Mouse (Mus musculus): ENCODE results near the gene Gm36210. TPM values are rescaled to one million over a fixed set of nuclear protein-coding genes. Genes with fewer than 3 reads are reported as not detected.

Gm36210 gene
- total RNA-seq, 2 experiments from 2014 or later: 0.50 to 0.74 TPM

DNA sequence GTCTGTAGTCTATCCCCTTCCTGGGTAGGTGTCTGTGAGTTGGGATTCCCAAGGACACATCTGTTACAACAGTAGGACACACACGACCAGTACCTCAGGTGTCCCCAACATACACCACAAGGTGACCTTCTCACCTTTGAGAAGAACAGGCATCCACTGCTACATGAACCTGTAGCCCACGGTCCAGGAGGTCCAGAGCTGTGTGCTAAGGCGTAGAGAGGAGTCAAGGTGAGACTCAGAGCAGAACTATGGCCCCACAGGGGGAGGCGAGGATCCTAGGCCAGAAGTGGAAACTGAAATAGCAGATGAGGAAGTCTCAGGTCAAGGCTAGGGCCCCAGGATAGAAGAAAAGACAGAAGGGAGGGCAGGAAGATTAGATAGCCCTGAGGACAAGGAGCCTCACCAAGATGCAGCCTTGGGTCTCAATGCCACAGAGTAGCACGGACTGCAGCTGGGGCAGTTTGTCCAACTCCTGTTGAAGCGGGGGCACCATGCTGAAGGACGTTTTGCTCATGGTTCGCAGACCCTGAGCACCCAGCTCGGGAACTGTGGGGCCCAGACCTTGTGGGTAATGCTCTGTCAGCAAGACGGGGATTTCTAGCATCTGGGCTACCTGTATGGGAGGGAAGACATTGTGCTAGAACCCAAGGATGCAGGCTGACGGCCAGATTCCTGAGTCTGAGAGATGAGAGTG is 55.5 kb downstream of the Gm36210 start:
- intact Hi-C loops (cut with DNase I): no loop called here
- no peak for DNase-seq

DNA sequence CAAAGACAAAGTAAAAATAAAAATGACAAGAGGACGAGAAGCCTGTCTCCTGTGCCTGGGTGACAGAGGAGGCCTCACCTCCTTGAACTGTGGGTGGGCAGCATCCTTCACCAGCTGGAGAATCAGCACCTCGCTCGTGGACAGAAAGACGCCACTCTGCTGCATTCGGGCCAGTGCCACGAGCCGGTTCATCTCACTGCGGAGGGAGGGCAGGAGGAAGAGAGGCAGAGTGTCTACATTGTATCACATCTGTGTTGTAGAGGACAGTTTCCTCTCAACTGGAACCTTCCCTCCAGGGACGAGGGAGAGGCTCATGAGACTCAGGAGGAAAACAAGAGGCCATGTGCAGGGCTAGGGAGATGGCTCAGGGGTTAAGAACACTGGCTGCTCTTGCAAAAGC is 56.9 kb downstream of the Gm36210 start:
- intact Hi-C loops (cut with DNase I): no loop called here
- DNase-seq: no peak

Other genes starting within 250 kb of the Gm36210 start
- 10 to 100 TPM; 87.9 to 89.1 TPM for gene Ppp6r1, start 247.5 kb downstream of the Gm36210 start, total RNA-seq (2021)
- gene Hspbp1, start 221.4 kb downstream of the Gm36210 start, total RNA-seq (2021): 100 to 1,000 TPM in 1 of 2 experiments, 10 to 100 TPM in 1; 99.7 to 111 TPM
- 100 to 1,000 TPM; 258 to 262 TPM for gene Brsk1, start 215.9 kb downstream of the Gm36210 start, total RNA-seq (2021)
- not detected for gene Tmem150b, start 181.3 kb downstream of the Gm36210 start, total RNA-seq (2021)
- gene Kmt5c, start 166.4 kb downstream of the Gm36210 start, total RNA-seq (2021): 10 to 100 TPM; 53.2 to 58.9 TPM
- gene Cox6b2, start 153.4 kb downstream of the Gm36210 start, total RNA-seq (2021): 1 to 10 TPM; 7.3 to 8.8 TPM
- not detected for gene Fam71e2, start 135.2 kb downstream of the Gm36210 start, total RNA-seq (2021)
- gene Il11, start 123.7 kb downstream of the Gm36210 start, total RNA-seq (2021): 1 to 10 TPM in 1 of 2 experiments, under 1 TPM in 1; 0.82 to 1.2 TPM
- not detected for gene Tmem190, start 123.6 kb downstream of the Gm36210 start, total RNA-seq (2021)
- 1 to 10 TPM; 5.5 to 6.0 TPM for gene Tmem238, start 116.9 kb downstream of the Gm36210 start, total RNA-seq (2021)
- 100 to 1,000 TPM; 603 to 645 TPM for gene Rpl28, start 113.6 kb downstream of the Gm36210 start, total RNA-seq (2021)
- 100 to 1,000 TPM; 176 to 203 TPM for gene Ube2s, start 93.9 kb downstream of the Gm36210 start, total RNA-seq (2021)
- 100 to 1,000 TPM; 112 to 126 TPM for gene Shisa7, start 61.8 kb downstream of the Gm36210 start, total RNA-seq (2021)
- 1 to 10 TPM; 1.2 to 1.9 TPM for gene Isoc2b, start 36.3 kb downstream of the Gm36210 start, total RNA-seq (2021)
- gene Isoc2a, start 29.4 kb downstream of the Gm36210 start, total RNA-seq (2021): 1 to 10 TPM; 6.2 to 6.5 TPM
- gene Zfp628, start 8.7 kb upstream of the Gm36210 start, total RNA-seq (2021): 10 to 100 TPM; 21.1 to 21.4 TPM
- gene Nat14, start 15.5 kb upstream of the Gm36210 start, total RNA-seq (2021): 10 to 100 TPM; 50.8 to 51.5 TPM
- gene Ssc5d, start 19.3 kb upstream of the Gm36210 start, total RNA-seq (2021): 1 to 10 TPM; 3.1 to 3.6 TPM
- gene Sbk2, start 57.9 kb upstream of the Gm36210 start, total RNA-seq (2021): not detected
- gene Sbk3, start 64.7 kb upstream of the Gm36210 start, total RNA-seq (2021): 1 to 10 TPM; 1.4 to 1.5 TPM
- gene Zfp579, start 89.6 kb upstream of the Gm36210 start, total RNA-seq (2021): 10 to 100 TPM; 58.7 to 61.7 TPM
- gene Zfp524, start 107.9 kb upstream of the Gm36210 start, total RNA-seq (2021): 1 to 10 TPM; 3.9 to 5.0 TPM
- 10 to 100 TPM; 28.0 to 31.4 TPM for gene Fiz1, start 108.2 kb upstream of the Gm36210 start, total RNA-seq (2021)
- gene Gm44973, start 109.0 kb upstream of the Gm36210 start, total RNA-seq (2021): not detected
- gene Zfp865, start 113.9 kb upstream of the Gm36210 start, total RNA-seq (2021): 10 to 100 TPM; 43.8 to 45.9 TPM
- gene Ccdc106, start 114.0 kb upstream of the Gm36210 start, total RNA-seq (2021): 10 to 100 TPM; 50.4 to 61.6 TPM
- gene 4632433K11Rik, start 127.6 kb upstream of the Gm36210 start, total RNA-seq (2021): not detected
- 1 to 10 TPM; 5.2 to 5.6 TPM for gene Zfp784, start 131.9 kb upstream of the Gm36210 start, total RNA-seq (2021)
- gene Zfp580, start 145.0 kb upstream of the Gm36210 start, total RNA-seq (2021): 10 to 100 TPM; 65.0 to 65.4 TPM
- 100 to 1,000 TPM; 222 to 229 TPM for gene U2af2, start 155.6 kb upstream of the Gm36210 start, total RNA-seq (2021)
- 100 to 1,000 TPM; 301 to 316 TPM for gene Epn1, start 173.7 kb upstream of the Gm36210 start, total RNA-seq (2021)
- not detected for gene Rfpl4, start 210.4 kb upstream of the Gm36210 start, total RNA-seq (2021)
- not detected for gene Rasl2-9, start 219.4 kb upstream of the Gm36210 start, total RNA-seq (2021)
- gene Vmn1r55, start 243.2 kb upstream of the Gm36210 start, total RNA-seq (2021): not detected